Mouse (Mus musculus): Measurements from ENCODE around the gene Frmd4a.

DNA sequence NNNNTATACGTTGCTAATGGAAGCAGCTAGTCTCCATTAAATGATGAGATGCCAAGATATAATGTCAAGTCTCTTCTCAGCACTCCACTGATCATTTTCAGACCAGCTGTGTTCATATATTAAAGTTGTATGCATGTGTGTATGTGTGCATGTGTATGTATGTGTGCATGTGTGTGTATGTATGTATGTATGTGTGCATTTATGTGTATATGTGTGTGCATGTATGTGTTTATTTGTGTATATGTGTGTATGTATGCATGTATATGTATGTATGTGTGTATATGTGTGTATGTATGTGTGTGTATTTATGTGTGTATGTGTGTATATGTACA lies 204.9 kb downstream of the Frmd4a start:
- no peak for TF ChIP-seq POLR2A (IDR thresholded peaks at IDR 0.05; ENCODE audit: low read depth, low read length)
- no peak for TF ChIP-seq CTCF (IDR thresholded peaks at IDR 0.05; ENCODE audit: extremely low read depth, insufficient read depth, insufficient read length, insufficient replicate concordance)

Data from spleen, adult 2 months (tissue).